Mouse (Mus musculus): Measurements from ENCODE around the gene Nenf. TPM values are rescaled to one million over a fixed set of nuclear protein-coding genes. Genes with fewer than 3 reads are reported as not detected.

The Nenf gene
- polyA plus RNA-seq, 1 experiment: 143 TPM

DNA sequence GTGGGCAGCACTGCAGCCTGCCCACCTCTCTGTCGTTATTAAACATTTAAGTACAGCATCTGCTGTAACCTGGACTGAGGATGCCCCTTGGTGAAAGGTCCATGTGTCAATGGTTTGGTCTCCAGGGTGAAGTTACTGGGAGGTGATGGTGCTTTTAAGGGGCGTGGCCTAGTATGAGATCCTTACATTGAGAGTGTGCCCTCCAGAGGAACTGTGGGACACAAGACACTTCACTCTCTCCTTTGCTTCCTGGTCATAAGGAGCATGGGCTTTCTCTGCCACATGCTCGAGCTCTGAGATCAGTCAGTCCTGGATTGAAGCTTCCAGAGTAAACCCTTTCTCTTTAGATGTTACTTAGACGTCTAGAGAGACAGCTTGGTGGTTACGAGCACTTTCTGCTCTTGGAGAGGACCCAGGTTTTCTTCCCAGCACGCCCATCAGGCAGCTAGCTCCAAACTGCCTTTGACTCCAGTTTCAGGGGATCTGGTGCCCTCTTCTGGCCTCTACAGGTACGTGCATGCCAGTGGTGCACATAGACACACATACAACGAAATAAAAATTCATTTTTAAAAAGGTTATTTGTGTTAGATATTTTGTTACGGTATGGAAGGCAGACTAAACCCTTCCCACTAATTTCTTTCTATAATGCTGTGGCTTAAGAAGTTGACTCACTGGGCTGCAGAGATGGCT lies 10.1 kb downstream of the Nenf start:
- Histone ChIP-seq H3K4me3 (no peak overlapping the region), H3K4me2 (ENCODE audit: low read depth) (no peak overlapping the region), H3K27me3 (ENCODE audit: control insufficient read depth, insufficient read depth, insufficient read length) (no peaks in the 10 kb centered on the region), H3K36me3 (ENCODE audit: control insufficient read depth, insufficient read depth) (no peaks in the 10 kb centered on the region), H3ac (ENCODE audit: control insufficient read depth, insufficient read length) (no peak overlapping the region), H3K79me2 (ENCODE audit: control insufficient read depth, insufficient read depth) (no peaks in the 10 kb centered on the region)
- no peak for TF ChIP-seq SRF (IDR thresholded peaks at IDR 0.05; ENCODE audit: control insufficient read depth, insufficient read length, low read depth)
- TF ChIP-seq TCF3 (IDR thresholded peaks at IDR 0.05; ENCODE audit: insufficient read length, low read depth): no peak
- no peak for TF ChIP-seq REST (IDR thresholded peaks at IDR 0.05; ENCODE audit: insufficient read depth, insufficient read length)
- TF ChIP-seq MYOD1 (IDR thresholded peaks at IDR 0.05; ENCODE audit: control insufficient read depth in 1 of 3, insufficient read length in 2 of 3, low read depth in 2 of 3): no peak
- TF ChIP-seq E2F4 (IDR thresholded peaks at IDR 0.05; ENCODE audit: insufficient read depth): no peak
- no peak for TF ChIP-seq CEBPB (IDR thresholded peaks at IDR 0.05; ENCODE audit: insufficient read depth, poor library complexity, severe bottlenecking)
- TF ChIP-seq POLR2A (IDR thresholded peaks at IDR 0.05; ENCODE audit: insufficient read length, low read depth): no peak
- no peak for TF ChIP-seq MYOG (IDR thresholded peaks at IDR 0.05; ENCODE audit: control insufficient read depth in 1 of 3, insufficient read depth in 1 of 3, insufficient read length in 2 of 3, low read depth in 2 of 3)
- TF ChIP-seq MAX (IDR thresholded peaks at IDR 0.05; ENCODE audit: low read depth): no peak
- no peak for TF ChIP-seq TCF12 (IDR thresholded peaks at IDR 0.05; ENCODE audit: insufficient read depth, poor library complexity, severe bottlenecking)

DNA sequence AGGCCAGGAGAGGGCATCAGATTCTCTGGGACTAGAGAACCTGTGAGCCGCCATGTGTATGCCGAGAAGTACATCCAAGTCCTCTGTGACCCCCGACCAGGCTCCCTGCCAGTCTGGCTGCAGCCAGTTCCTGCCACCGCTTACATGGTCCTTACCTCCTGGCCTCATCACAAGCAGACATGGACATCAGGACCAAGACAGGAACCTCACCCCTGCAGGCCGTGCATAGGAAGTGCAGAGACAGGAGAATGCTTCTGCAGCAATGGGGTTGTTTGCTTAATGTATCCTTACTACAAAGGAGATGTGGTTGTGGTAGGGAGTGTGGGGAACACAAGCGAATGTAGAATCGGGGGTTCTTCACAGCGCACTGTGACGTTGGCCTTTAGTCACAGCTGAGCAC lies 11.7 kb downstream of the Nenf start:
- no peak overlapping the region for H3ac ChIP-seq (ENCODE audit: control insufficient read depth, insufficient read length)
- H3K27me3 ChIP-seq (ENCODE audit: control insufficient read depth, insufficient read depth, insufficient read length): no peaks in the 10 kb centered on the region
- H3K4me3 ChIP-seq: no peak overlapping the region
- TF ChIP-seq POLR2A (IDR thresholded peaks at IDR 0.05; ENCODE audit: insufficient read length, low read depth) (no peak), REST (IDR thresholded peaks at IDR 0.05; ENCODE audit: insufficient read depth, insufficient read length) (no peak), MYOD1 (IDR thresholded peaks at IDR 0.05; ENCODE audit: control insufficient read depth in 1 of 3, insufficient read length in 2 of 3, low read depth in 2 of 3) (no peak), USF1 (IDR thresholded peaks at IDR 0.05; ENCODE audit: low read depth) (no peak), MAX (IDR thresholded peaks at IDR 0.05; ENCODE audit: low read depth) (no peak), SRF (IDR thresholded peaks at IDR 0.05; ENCODE audit: control insufficient read depth, insufficient read length, low read depth) (no peak), TCF3 (IDR thresholded peaks at IDR 0.05; ENCODE audit: insufficient read length, low read depth) (no peak), TCF12 (IDR thresholded peaks at IDR 0.05; ENCODE audit: insufficient read depth, poor library complexity, severe bottlenecking) (no peak), POLR2AphosphoS2 (IDR thresholded peaks at IDR 0.05; ENCODE audit: insufficient read length, low read depth) (no peak), CEBPB (IDR thresholded peaks at IDR 0.05; ENCODE audit: insufficient read depth, poor library complexity, severe bottlenecking) (no peak), E2F4 (IDR thresholded peaks at IDR 0.05; ENCODE audit: insufficient read depth) (no peak), MYOG (IDR thresholded peaks at IDR 0.05; ENCODE audit: control insufficient read depth in 1 of 3, insufficient read depth in 1 of 3, insufficient read length in 2 of 3, low read depth in 2 of 3) (no peak)
- no peaks in the 10 kb centered on the region for H3K36me3 ChIP-seq (ENCODE audit: control insufficient read depth, insufficient read depth)
- H3K4me2 ChIP-seq (ENCODE audit: low read depth): no peak overlapping the region
- no peaks in the 10 kb centered on the region for H3K79me2 ChIP-seq (ENCODE audit: control insufficient read depth, insufficient read depth)

DNA sequence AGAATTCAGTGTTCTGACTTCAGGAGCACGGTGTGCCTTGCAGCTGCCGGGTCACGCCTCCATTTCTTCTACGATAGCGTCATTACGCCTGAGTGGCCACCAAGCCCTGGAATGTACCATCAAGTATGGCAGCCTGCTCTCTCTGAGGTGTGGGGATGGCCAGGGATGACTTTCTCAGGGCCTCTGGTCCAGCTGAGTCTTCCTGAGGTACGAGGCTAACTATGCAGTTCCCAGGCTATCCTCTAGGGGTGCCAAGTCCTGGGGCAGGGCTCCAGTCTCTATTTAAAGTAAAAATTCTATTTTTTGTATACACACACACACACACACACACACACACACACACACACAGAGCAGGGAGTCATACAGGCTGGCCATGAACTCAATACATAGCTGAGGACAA lies 12.4 kb downstream of the Nenf start:
- H3K4me2 ChIP-seq (ENCODE audit: low read depth): no peak overlapping the region
- TF ChIP-seq TCF3 (IDR thresholded peaks at IDR 0.05; ENCODE audit: insufficient read length, low read depth): no peak
- no peak for TF ChIP-seq MYOG (IDR thresholded peaks at IDR 0.05; ENCODE audit: control insufficient read depth in 1 of 3, insufficient read depth in 1 of 3, insufficient read length in 2 of 3, low read depth in 2 of 3)
- TF ChIP-seq SRF (IDR thresholded peaks at IDR 0.05; ENCODE audit: control insufficient read depth, insufficient read length, low read depth): no peak
- no peak for TF ChIP-seq MAX (IDR thresholded peaks at IDR 0.05; ENCODE audit: low read depth)
- TF ChIP-seq USF1 (IDR thresholded peaks at IDR 0.05; ENCODE audit: low read depth): no peak
- TF ChIP-seq REST (IDR thresholded peaks at IDR 0.05; ENCODE audit: insufficient read depth, insufficient read length): no peak
- TF ChIP-seq MYOD1 (IDR thresholded peaks at IDR 0.05; ENCODE audit: control insufficient read depth in 1 of 3, insufficient read length in 2 of 3, low read depth in 2 of 3): no peak
- no peaks in the 10 kb centered on the region for H3K27me3 ChIP-seq (ENCODE audit: control insufficient read depth, insufficient read depth, insufficient read length)
- no peak overlapping the region for H3K4me3 ChIP-seq
- H3K79me2 ChIP-seq (ENCODE audit: control insufficient read depth, insufficient read depth): no peaks in the 10 kb centered on the region
- H3ac ChIP-seq (ENCODE audit: control insufficient read depth, insufficient read length): no peak overlapping the region
- H3K36me3 ChIP-seq (ENCODE audit: control insufficient read depth, insufficient read depth): no peaks in the 10 kb centered on the region

DNA sequence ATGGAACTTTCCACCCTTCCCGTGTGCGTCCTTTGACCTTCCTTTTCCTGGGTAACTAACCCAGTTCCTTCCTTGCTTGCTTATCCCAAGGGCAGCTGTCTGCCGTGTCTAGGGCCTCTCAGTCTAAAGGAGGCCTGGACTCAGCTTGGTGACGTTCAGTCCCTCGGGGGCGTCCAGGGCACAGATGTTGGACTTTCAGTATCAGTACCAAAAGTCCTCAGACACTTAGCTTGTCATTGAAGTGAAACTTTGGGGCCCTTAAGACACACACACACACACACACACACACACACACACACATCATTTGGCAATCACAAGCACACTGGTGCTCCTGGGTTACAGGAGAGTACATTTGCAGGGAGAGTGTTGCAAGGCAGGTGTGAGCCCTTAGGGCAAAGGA lies 13.8 kb downstream of the Nenf start:
- TF ChIP-seq SRF (IDR thresholded peaks at IDR 0.05; ENCODE audit: control insufficient read depth, insufficient read length, low read depth) (no peak), REST (IDR thresholded peaks at IDR 0.05; ENCODE audit: insufficient read depth, insufficient read length) (no peak), TCF12 (IDR thresholded peaks at IDR 0.05; ENCODE audit: insufficient read depth, poor library complexity, severe bottlenecking) (no peak), E2F4 (IDR thresholded peaks at IDR 0.05; ENCODE audit: insufficient read depth) (no peak), CEBPB (IDR thresholded peaks at IDR 0.05; ENCODE audit: insufficient read depth, poor library complexity, severe bottlenecking) (no peak), TCF3 (IDR thresholded peaks at IDR 0.05; ENCODE audit: insufficient read length, low read depth) (no peak), USF1 (IDR thresholded peaks at IDR 0.05; ENCODE audit: low read depth) (no peak)
- Histone ChIP-seq H3K4me3 (no peak overlapping the region), H3K36me3 (ENCODE audit: control insufficient read depth, insufficient read depth) (no peaks in the 10 kb centered on the region), H3K27me3 (ENCODE audit: control insufficient read depth, insufficient read depth, insufficient read length) (no peaks in the 10 kb centered on the region), H3ac (ENCODE audit: control insufficient read depth, insufficient read length) (no peak overlapping the region), H3K4me2 (ENCODE audit: low read depth) (no peak overlapping the region), H3K79me2 (ENCODE audit: control insufficient read depth, insufficient read depth) (no peaks in the 10 kb centered on the region)

DNA sequence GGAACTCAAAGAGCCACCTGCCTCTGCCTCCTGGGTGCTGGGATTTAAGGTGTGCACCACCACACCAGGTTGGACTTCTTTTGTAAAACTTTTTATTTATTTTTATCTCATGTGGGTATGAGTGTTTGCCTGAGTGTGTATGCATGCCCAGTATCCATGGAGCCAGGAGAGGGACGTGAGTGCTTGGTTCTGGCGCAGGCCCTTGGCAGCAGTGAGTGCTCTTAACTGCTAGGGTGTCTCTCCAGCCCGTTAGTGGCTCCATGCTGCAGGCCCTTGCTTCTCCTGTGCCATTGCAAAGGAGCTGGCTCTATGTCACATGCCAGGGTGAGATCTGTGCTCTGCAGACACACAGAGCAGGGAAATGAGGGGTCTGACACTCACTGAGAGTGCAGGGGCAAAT lies 14.3 kb downstream of the Nenf start:
- Histone ChIP-seq H3K36me3 (ENCODE audit: control insufficient read depth, insufficient read depth) (no peaks in the 10 kb centered on the region), H3K27me3 (ENCODE audit: control insufficient read depth, insufficient read depth, insufficient read length) (no peaks in the 10 kb centered on the region), H3K4me3 (no peak overlapping the region), H3K4me2 (ENCODE audit: low read depth) (no peak overlapping the region), H3ac (ENCODE audit: control insufficient read depth, insufficient read length) (no peak overlapping the region), H3K79me2 (ENCODE audit: control insufficient read depth, insufficient read depth) (no peaks in the 10 kb centered on the region)
- TF ChIP-seq USF1 (IDR thresholded peaks at IDR 0.05; ENCODE audit: low read depth): no peak
- TF ChIP-seq TCF12 (IDR thresholded peaks at IDR 0.05; ENCODE audit: insufficient read depth, poor library complexity, severe bottlenecking): no peak
- TF ChIP-seq POLR2A (IDR thresholded peaks at IDR 0.05; ENCODE audit: insufficient read length, low read depth): no peak
- no peak for TF ChIP-seq E2F4 (IDR thresholded peaks at IDR 0.05; ENCODE audit: insufficient read depth)
- no peak for TF ChIP-seq POLR2AphosphoS2 (IDR thresholded peaks at IDR 0.05; ENCODE audit: insufficient read length, low read depth)
- no peak for TF ChIP-seq SRF (IDR thresholded peaks at IDR 0.05; ENCODE audit: control insufficient read depth, insufficient read length, low read depth)
- TF ChIP-seq CEBPB (IDR thresholded peaks at IDR 0.05; ENCODE audit: insufficient read depth, poor library complexity, severe bottlenecking): no peak
- TF ChIP-seq MYOD1 (IDR thresholded peaks at IDR 0.05; ENCODE audit: control insufficient read depth in 1 of 3, insufficient read length in 2 of 3, low read depth in 2 of 3): no peak
- no peak for TF ChIP-seq MYOG (IDR thresholded peaks at IDR 0.05; ENCODE audit: control insufficient read depth in 1 of 3, insufficient read depth in 1 of 3, insufficient read length in 2 of 3, low read depth in 2 of 3)
- TF ChIP-seq REST (IDR thresholded peaks at IDR 0.05; ENCODE audit: insufficient read depth, insufficient read length): no peak
- no peak for TF ChIP-seq MAX (IDR thresholded peaks at IDR 0.05; ENCODE audit: low read depth)
- TF ChIP-seq TCF3 (IDR thresholded peaks at IDR 0.05; ENCODE audit: insufficient read length, low read depth): no peak
